Comparison of ENCODE assay signal across 22 mouse cellular contexts in the genomic region with DNA sequence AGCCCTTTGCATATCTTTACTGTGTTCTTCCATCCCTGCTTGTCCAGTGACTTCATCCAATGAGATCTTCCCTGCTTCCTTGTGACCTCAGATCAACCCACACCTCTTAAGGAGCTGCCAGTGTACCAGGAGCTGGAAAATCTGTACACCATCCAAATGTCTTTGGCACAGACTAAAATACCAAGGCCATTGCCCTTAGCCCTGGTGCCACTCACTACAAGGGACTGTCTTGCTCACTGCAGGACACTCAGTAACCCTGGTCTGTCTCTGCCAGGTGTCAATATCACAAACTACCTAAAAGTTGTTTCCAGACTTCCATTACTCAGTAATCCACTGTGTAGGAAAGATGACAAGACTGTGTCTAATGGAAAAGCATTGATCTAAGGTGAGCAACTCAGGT.
DNase-seq lines count a peak whose midpoint lies in the region; ATAC-seq lines count a peak whose summit lies in the region.
"Had no signal": no experiment of that assay in that cellular context is flagged by ENCODE, and none has a peak within 500 bp of the region (broad histone marks: within the 10 kb centered on the region; RNA-seq: fewer than 3 reads in every experiment).

No protein-coding gene starts in this region.

- H3K4me2 ChIP-seq in kidney, embryonic 14.5 days (replicated peaks; ENCODE audit: low read depth, low read length), result no peak overlapping the region
- H3K4me2 ChIP-seq: embryonic facial prominence, embryonic 13.5 days; forebrain, embryonic 12.5 days; hindbrain, embryonic 12.5 days had no signal

- no peaks in the 10 kb centered on the region for H3K9me3 ChIP-seq in kidney, embryonic 14.5 days (ENCODE audit: control insufficient read depth, low read length)
- H3K9me3 ChIP-seq: embryonic facial prominence, embryonic 13.5 days; forebrain, embryonic 12.5 days; heart, embryonic 10.5 days; hindbrain, embryonic 12.5 days had no signal

- H3K4me3 ChIP-seq in kidney, embryonic 14.5 days (ENCODE audit: low read length), result no peak overlapping the region
- H3K4me3 ChIP-seq: embryonic facial prominence, embryonic 13.5 days; forebrain, embryonic 12.5 days; heart, embryonic 10.5 days; hindbrain, embryonic 12.5 days had no signal

- no peak for ATAC-seq in kidney, embryonic 14.5 days (ENCODE audit: low FRiP score, low TSS enrichment)
- ATAC-seq: activated CD4-positive, CD25-positive, alpha-beta regulatory T cell, adult 4 months; forebrain, embryonic 16.5 days; hindbrain, embryonic 16.5 days; inflammation-experienced regulatory T-cells, adult 6 months; Patski had no signal

- H3K4me1 ChIP-seq in kidney, embryonic 14.5 days (ENCODE audit: control insufficient read depth, insufficient read depth, low read length), result no peaks in the 10 kb centered on the region
- H3K4me1 ChIP-seq: embryonic facial prominence, embryonic 13.5 days; forebrain, embryonic 12.5 days; hindbrain, embryonic 12.5 days had no signal

- no peaks in the 10 kb centered on the region for H3K36me3 ChIP-seq in kidney, embryonic 14.5 days (ENCODE audit: control insufficient read depth, insufficient read depth, low read length)
- H3K36me3 ChIP-seq: embryonic facial prominence, embryonic 13.5 days; forebrain, embryonic 12.5 days; heart, embryonic 10.5 days; hindbrain, embryonic 12.5 days had no signal

- DNase-seq in adrenal gland, postnatal 10 days, result peak; percentile 16
- DNase-seq in adrenal gland, postnatal 4 days (ENCODE audit: low spot score in 2 of 2), result no peak
- peak; percentile 39 for DNase-seq in kidney, adult 11 months
- no peak for DNase-seq in kidney, postnatal 14 days
- DNase-seq in kidney, postnatal 36 days, result peak; percentile 6 to 26
- no peak for DNase-seq in left cerebral cortex, adult 11 months (ENCODE audit: low spot score)
- DNase-seq: cerebellum, adult 18-20 months; cerebellum, adult 9-11 months; cerebellum, postnatal 36 days; heart, adult 18-20 months; heart, postnatal 10 days; heart, postnatal 4 days had no signal

- no peak overlapping the region for H3K27ac ChIP-seq in kidney, embryonic 14.5 days (ENCODE audit: low read depth, low read length)
- H3K27ac ChIP-seq: embryonic facial prominence, embryonic 13.5 days; forebrain, embryonic 12.5 days; hindbrain, embryonic 12.5 days had no signal

- no peak overlapping the region for H3K9ac ChIP-seq in kidney, embryonic 14.5 days (ENCODE audit: low read depth, low read length)
- H3K9ac ChIP-seq: embryonic facial prominence, embryonic 13.5 days; forebrain, embryonic 12.5 days; hindbrain, embryonic 12.5 days had no signal

- no peaks in the 10 kb centered on the region for H3K27me3 ChIP-seq in kidney, embryonic 14.5 days (ENCODE audit: control insufficient read depth, insufficient read depth, low read length)
- H3K27me3 ChIP-seq: embryonic facial prominence, embryonic 13.5 days; forebrain, embryonic 12.5 days; hindbrain, embryonic 12.5 days; Patski had no signal

Comparison
In these comparisons a context has a peak if more than half of its experiments do, and no peak if none do; other contexts are left out.
1. DNase-seq: peak in adrenal gland, postnatal 10 days (single experiment), kidney, adult 11 months (single experiment) and kidney, postnatal 36 days (2 of 2); none in adrenal gland, postnatal 4 days (0 of 2), kidney, postnatal 14 days (single experiment) and left cerebral cortex, adult 11 months (single experiment).